Mouse (Mus musculus) kidney, adult 2 months (tissue): ENCODE results near the gene Ran.

Experiments used
- CTCF ChIP-seq: fragments of 200-500 bp; conservative IDR thresholded peaks from 2 replicates; pipeline ENCODE4 v1.5.1; 2011; ENCODE audit warnings: low read depth, mild to moderate bottlenecking, control low read depth, low read length, moderate library complexity, mixed read lengths; ENCODE audit not compliant: insufficient read depth, insufficient read length
- POLR2A ChIP-seq: fragments of 200-500 bp; IDR thresholded peaks from one replicate; pipeline ENCODE4 v1.6.1; 2011; ENCODE audit warnings: low read depth, low read length, control low read depth

DNA sequence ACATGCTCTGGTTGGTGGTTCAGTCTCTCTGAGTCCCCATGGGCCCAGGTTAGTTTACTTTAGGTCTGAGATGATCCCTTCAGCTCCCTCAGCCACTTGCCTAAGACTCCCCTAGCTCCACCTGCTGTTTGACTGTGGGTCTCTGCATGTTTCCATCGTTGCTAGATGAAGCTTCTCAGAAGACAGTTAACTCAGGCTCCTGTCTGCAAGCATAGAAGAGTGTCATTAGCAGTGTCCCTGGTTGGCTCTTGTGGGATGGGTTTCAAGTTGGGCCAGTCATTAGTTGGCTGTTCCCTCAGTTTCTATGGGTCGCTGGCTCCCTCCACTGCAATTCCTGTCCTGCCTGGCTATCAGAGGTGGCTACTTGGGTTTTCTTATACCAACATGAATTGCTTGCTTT is 5.2 kb downstream of the Ran start:
- TF ChIP-seq POLR2A (no peak), CTCF (peak; percentile 25; the same call in 1 of the 2 replicates)
